Mouse (Mus musculus) stomach, postnatal 0 days (tissue): ENCODE measurements around the gene Olfr1416.

ENCODE experiments used
- CTCF ChIP-seq: IDR thresholded peaks from 2 replicates; pipeline ENCODE4 v1.5.1; 2016; ENCODE audit warnings: antibody characterized with exemption, low read depth, mild to moderate bottlenecking, moderate library complexity
- EP300 ChIP-seq: optimal IDR thresholded peaks from 2 replicates; pipeline ENCODE3; 2016; ENCODE audit warnings: antibody characterized with exemption

DNA sequence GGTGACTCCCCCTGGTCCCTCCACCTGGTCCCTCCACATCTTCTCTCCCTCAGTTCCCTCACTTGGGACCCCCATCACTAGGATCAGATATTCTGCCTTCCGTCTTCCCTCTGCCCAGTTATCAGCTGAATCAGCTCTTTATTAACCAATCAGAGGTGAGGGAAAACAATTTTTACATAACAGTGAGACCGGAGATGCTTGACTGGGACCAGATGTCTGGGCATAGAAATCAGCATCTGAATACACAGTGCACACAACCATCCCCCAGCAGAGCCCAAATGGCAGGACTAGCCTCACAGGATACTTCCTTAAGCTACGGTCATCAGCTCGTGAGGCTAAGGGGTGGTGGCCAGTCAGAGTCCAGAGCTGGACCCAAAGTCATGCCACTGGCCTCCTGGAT is 52.8 kb downstream of the Olfr1416 start:
- TF ChIP-seq CTCF, result no peak
- no peak for TF ChIP-seq EP300
